Mouse (Mus musculus) heart, postnatal 14 days (tissue): Measurements from ENCODE around the gene Scnn1a. TPM values are rescaled to one million over a fixed set of nuclear protein-coding genes. Genes with fewer than 3 reads are reported as not detected.

ENCODE experiments used
- DNase-seq, 2 experiments: peaks; one replicate each; pipeline ENCODE4 v3.0.0; 2021 to 2022
- intact Hi-C: fragments of 180-260 bp; cut with DNase I; formaldehyde crosslinking; loops from one replicate; pipeline ENCODE4 v1.15.1; 2025
- total RNA-seq, 2 experiments: library from RNA; stranded (reverse); gene quantifications; 2 replicates each; pipeline ENCODE4 v1.2.3; 2021

Scnn1a gene
- total RNA-seq, 2 experiments from 2014 or later, result 1.00 to 1.1 TPM

DNA sequence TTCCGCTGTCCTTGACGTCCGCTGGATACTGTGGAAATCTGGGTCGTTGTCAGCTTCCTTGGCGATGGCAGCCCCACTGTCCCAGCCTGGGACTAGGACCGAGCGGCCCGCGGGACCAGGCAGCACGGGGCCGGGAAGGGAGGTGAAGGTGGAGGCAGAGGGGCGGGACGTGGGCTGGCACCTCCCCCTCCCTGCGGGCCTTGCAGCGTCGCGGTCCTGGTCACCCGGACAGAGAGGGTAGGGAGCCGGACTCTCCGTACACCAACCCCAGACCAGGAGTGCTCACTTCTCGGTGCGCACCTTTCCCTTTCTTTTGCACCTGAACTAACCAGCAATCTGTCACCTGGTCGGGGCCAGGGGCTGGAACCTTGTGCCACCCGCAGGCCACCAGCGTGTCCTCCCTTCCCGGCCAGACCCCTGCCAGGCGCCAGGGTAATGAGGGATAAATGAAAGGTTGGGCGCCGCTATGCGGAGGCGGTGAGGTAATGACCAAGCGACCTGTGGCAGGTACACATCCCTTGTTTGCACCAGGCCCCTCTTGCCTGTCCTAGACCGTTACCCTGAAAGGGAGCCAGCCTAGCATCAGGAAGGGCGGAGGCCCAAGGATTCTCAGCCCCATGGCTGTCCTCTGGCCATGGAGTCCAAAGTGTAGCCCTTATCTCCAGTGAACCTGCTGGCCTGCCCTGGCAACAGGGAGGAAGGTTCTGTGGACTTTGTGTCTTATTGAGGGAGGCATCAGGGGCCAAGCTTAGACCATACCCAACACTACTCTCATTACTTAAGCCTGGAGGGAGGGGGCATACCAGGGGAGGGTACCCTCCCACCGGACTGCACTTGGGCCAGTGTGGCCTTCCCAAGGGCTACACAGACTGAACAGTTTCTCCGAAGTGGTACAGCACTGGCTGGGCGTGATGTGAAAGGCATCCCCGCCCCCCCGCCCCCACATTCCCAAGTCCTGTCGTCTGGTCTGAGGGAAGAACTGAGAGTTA is 60.2 kb downstream of the Scnn1a start, which contains the start of gene Plekhg6:
Gene Plekhg6 (minus strand): TSS at position 422 of the 989 bp plus-strand sequence.
- DNase-seq, result no peak
- intact Hi-C loops, result no loop called here

GRCm38 (mm10) chr6:125382024-125382423 is 61.6 kb downstream of the Scnn1a start:
- no peak for DNase-seq
- intact Hi-C loops, result no loop called here

DNA sequence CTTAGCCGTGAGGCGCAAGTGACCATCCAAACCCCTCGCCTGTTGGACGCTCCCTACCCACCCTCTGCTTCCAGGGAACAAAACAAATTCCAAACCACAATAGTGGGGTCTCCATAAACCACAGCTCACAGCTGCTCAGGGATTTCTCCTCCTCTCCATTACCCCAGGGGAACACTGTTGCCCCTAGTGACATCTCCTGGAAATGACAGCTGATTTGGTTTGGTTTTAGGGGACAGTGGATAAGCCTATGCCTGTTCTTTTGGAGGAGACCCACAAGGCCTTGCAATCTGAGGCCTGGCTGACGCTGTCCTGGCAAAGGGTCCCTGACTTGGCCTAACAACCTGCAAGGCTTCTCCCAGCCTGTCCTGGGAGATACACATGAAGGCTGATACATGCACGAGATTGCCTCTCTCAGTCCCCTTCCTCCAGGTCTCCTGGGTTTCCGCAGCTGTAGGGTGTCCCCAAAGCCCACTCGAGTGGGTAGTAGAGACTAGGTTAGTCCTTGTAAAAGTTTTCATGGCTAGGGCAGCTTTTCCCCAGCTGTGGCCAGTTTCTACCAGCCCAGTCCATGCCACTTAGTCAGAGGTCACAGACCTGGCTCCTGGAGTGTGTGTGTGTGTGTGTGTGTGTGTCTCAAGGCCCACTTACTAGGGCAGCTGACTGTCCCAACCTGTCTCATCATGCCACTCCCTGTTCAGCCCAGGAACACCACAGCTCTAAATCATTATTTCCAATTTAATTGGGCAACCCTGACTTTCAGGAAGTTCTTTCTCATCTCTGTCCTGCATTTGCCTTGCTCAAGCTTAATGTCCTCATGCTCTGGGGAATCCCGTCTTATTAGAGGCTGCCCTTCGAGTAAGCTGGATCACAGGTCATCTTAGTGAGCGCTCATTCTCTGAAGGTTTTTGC is 64.9 kb downstream of the Scnn1a start:
- intact Hi-C loops, result no loop called here
- no peak for DNase-seq

GRCm38 (mm10) chr6:125386080-125386479 is 65.6 kb downstream of the Scnn1a start:
- no peak for DNase-seq
- intact Hi-C loops, result no loop called here

- intact Hi-C loops, result no loop called here
Observed at GRCm38 (mm10) chr6:125389853-125390252, 69.4 kb downstream of the Scnn1a start.

More at GRCm38 (mm10) chr6:125389853-125390252, 69.4 kb downstream of the Scnn1a start:
- no peak for DNase-seq

Other genes starting within 250 kb of the Scnn1a start
- 100 to 1,000 TPM; 141 to 145 TPM for gene Chd4, start 224.7 kb upstream of the Scnn1a start, total RNA-seq
- 10 to 100 TPM; 16.2 to 19.9 TPM for gene Nop2, start 188.8 kb upstream of the Scnn1a start, total RNA-seq
- gene Iffo1, start 175.4 kb upstream of the Scnn1a start, total RNA-seq, result 10 to 100 TPM in 1 of 2 experiments, 1 to 10 TPM in 1; 10.0 to 16.1 TPM
- 1,000 to 10,000 TPM; 3,924 to 4,148 TPM for gene Gapdh, start 154.2 kb upstream of the Scnn1a start, total RNA-seq
- gene Ncapd2, start 129.0 kb upstream of the Scnn1a start, total RNA-seq, result 10 to 100 TPM; 28.1 to 33.4 TPM
- 100 to 1,000 TPM; 279 to 289 TPM for gene Mrpl51, start 128.9 kb upstream of the Scnn1a start, total RNA-seq
- 1 to 10 TPM; 9.3 to 9.8 TPM for gene Vamp1, start 105.1 kb upstream of the Scnn1a start, total RNA-seq
- gene Tapbpl, start 88.8 kb upstream of the Scnn1a start, total RNA-seq, result 1 to 10 TPM; 4.0 to 4.3 TPM
- 1 to 10 TPM in 1 of 2 experiments, under 1 TPM in 1; 0.91 to 7.5 TPM for gene Cd27, start 83.6 kb upstream of the Scnn1a start, total RNA-seq
- not detected for gene Tuba3a, start 34.6 kb upstream of the Scnn1a start, total RNA-seq
- 10 to 100 TPM; 34.6 to 36.0 TPM for gene Ltbr, start 6.8 kb upstream of the Scnn1a start, total RNA-seq
- gene Tnfrsf1a, start 28.7 kb downstream of the Scnn1a start, total RNA-seq, result 10 to 100 TPM; 63.4 to 70.7 TPM
- not detected for gene Plekhg6, start 60.1 kb downstream of the Scnn1a start, total RNA-seq
- gene Cd9, start 174.1 kb downstream of the Scnn1a start, total RNA-seq, result 10 to 100 TPM; 63.4 to 69.8 TPM
- 100 to 1,000 TPM in 1 of 2 experiments, 10 to 100 TPM in 1; 88.1 to 110 TPM for gene Vwf, start 226.1 kb downstream of the Scnn1a start, total RNA-seq